Mouse (Mus musculus): Measurements from ENCODE around the gene Adora1.
A peak's percentile ranks its signal among the peaks of the same experiment; 100 is the strongest.

Adora1 gene

GRCm38 (mm10) chr1:134240701-134241100, 5.5 kb upstream of the Adora1 start:
- no peak for DNase-seq (ENCODE audit: low read depth)

DNA sequence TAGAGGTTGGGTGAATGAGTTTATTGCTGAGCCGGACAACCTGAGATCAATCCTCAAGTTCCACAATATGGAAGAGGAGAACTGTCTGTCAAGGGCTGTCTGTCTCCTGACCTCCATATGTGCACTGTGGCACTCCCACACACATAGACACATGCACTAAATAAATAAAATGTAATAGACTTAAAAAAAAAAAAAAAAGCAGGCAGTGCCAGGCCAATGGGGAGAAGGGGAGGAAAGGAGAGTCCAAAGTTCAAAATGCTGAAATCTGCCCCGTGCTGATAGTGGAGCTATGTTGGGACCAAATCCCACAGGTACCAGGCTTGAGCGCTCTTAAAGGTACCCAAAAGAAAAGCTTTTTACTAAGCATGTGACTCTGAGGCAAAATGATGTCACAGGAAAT, 2.2 kb upstream of the Adora1 start:
- no peak for DNase-seq (ENCODE audit: low read depth)

- DNase-seq (ENCODE audit: low read depth), result no peak
Measured at GRCm38 (mm10) chr1:134236142-134236541, 911 bp upstream of the Adora1 start.

DNA sequence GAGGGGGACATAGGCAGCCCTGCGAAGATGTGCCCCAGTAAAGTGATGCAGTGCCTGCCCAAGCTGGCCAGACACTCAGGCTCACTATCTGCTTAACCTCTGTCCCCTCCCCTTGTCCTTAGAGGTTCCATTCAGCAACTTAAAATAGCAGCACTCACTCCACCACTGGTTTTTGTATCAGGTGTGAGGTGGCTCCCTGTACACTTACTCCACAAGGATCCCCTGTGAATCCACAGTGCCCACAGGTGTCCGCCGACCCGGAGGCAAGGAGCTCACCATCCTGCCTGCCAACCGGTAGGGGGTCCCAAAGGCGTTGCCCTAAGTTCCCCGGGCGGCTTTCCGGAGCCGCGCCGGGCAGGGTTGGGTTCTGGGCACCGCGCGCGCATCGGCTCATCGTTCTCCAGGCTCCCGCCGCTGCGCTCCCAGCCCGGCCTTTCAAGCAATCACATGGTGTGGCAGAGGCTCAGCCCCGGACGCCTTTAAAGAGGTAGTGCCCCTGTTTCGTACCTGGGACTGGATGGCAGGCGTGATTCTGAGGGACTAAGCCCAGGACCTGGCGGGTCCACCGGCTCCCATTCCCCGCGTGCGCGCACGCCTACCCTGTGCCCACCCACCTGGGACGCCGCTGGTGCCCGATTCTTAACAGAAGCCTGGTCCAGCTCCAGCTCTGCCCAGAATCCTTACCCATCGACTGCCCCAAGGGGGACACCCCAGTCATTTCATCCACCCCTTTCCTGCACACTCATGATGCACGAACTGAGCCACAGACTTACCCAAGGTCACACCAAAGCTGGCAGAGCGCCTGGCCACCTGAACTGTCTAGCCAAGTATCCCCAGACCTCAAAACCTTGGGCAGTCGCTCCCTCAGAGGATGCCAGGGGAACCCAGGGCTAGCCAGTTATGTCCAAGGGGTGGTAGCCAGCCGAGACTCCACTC, 508 bp downstream of the Adora1 start:
- no peak for DNase-seq (ENCODE audit: low read depth)

- DNase-seq (ENCODE audit: low read depth), result no peak
Measured at GRCm38 (mm10) chr1:134233681-134234454, 1.4 kb downstream of the Adora1 start.

- peak; percentile 10 for DNase-seq (ENCODE audit: low read depth)
Measured at GRCm38 (mm10) chr1:134232778-134233531, 2.3 kb downstream of the Adora1 start.

DNA sequence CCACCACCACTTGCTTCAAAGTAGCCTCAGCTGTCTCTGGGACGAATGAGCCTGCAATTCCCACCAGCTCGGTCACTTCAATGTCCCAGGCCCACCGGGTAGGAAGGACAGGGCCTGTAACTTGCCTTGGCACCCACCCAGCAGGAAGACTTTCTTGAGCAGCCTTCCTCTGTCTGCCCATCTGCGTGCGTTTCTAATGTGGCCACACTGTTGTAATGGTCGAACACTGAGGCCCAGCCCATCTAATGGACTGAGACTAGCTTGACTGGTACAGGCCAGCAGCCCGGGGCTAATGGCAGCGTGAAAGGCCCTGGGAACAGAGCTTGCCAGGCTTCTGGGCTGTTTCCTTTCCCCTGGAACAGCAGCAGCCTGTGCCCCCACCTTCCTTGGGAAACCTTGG, 2.9 kb downstream of the Adora1 start:
- no peak for DNase-seq (ENCODE audit: low read depth)

- peak; percentile 7 for DNase-seq (ENCODE audit: low read depth)
Measured at GRCm38 (mm10) chr1:134231681-134232080, 3.5 kb downstream of the Adora1 start.

- no peak for DNase-seq (ENCODE audit: low read depth)
Measured at GRCm38 (mm10) chr1:134231270-134231669, 4.0 kb downstream of the Adora1 start.

- DNase-seq (ENCODE audit: low read depth), result no peak
Measured at GRCm38 (mm10) chr1:134230638-134231228, 4.5 kb downstream of the Adora1 start.

GRCm38 (mm10) chr1:134229806-134230575, 5.2 kb downstream of the Adora1 start:
- no peak for DNase-seq (ENCODE audit: low read depth)

GRCm38 (mm10) chr1:134226739-134227138, 8.5 kb downstream of the Adora1 start:
- DNase-seq (ENCODE audit: low read depth), result peak; percentile 11

DNA sequence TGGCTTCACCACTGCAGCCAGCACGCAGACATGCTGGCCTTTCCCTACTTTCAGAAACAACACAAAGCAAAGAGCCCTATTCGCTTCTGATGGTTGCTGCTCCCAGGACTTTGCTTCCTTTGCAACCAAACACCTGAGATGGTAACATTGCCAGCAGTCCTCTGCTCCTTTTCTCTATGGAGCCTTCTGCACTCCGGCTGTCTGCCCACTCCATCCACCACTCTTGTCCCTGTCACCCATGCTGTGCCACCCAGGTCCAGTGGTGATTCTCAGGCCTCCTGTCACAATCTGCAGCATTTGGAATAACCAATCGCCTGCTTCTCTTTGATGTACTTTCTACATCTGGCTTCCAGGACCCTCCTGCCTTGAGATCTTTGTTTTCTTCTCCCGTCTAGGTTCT, 9.9 kb downstream of the Adora1 start:
- no peak for DNase-seq (ENCODE audit: low read depth)

DNA sequence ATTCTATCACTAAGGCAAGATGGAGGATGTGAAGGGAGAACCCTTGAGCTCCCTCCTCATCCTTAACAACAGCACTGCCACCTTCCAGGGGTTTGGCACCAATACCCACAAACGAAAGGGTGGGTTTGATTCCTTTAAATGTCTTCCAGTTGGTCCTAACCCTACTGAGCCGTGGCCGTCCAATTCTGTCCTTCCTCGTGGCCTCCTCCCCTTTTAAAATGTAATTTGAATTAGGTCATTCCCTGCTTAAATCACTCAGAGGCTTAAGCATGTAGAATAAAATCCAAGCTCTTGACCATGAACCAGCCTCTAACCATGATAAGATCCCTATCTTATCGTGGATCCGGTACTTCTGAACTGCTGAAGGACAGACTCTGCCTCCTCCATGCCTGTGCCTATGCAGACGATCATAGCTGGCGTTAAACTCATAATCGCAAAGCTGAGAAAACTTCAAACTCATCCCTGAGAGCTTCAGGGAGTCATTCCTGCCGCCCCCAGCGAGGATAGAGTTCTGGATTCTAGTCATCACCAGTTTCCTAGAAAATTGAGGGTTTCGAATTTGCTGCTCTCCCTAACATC, 10.5 kb downstream of the Adora1 start:
- DNase-seq (ENCODE audit: low read depth), result peak; percentile 35

DNA sequence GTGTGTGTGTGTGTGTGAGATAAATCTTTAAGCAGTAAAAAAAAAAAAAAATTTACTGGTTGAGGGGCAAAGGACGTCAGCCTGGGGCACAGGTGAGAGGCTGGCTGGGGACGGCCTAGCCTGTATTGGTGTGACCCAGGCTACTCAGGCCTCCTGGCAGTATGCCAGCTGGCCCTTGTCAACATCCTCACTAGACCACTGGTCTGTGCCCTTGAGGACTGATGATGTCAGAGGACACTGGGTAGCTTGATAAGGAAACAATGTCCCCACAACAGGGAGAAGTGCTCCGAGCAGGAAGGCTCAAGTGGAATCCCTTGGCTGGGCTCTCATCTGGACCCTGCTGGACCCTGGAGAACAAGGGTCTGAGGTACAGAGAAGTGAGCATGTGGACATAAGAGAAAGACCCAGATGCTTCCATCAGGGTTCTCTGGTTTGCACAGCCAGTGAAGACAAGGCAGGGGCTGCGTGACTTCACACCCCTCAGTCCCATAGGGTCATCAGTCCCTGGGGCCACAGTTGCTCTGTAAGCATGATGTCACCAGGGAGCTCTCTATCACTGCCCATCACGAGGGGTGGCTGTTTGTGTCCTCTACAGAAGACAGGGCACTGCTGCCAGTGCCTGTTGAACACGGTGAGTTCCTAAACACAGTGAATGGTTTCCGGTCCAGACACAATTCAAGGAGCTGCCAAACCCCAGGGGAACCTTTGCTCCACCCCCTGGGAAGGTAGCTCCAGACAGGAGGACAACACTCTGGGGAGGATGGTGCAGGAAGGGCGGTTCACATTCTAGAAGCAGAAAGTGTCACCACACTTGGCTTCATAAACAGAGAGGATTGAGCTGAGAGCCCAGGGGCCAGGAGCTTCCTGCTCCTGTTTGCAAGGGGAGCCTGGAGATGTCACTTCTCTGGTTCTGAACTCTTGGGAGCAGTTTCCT, 12.8 kb downstream of the Adora1 start:
- peak; percentile 92 for DNase-seq (ENCODE audit: low read depth)

GRCm38 (mm10) chr1:134221172-134221571, 14.1 kb downstream of the Adora1 start:
- DNase-seq (ENCODE audit: low read depth), result peak; percentile 55

DNA sequence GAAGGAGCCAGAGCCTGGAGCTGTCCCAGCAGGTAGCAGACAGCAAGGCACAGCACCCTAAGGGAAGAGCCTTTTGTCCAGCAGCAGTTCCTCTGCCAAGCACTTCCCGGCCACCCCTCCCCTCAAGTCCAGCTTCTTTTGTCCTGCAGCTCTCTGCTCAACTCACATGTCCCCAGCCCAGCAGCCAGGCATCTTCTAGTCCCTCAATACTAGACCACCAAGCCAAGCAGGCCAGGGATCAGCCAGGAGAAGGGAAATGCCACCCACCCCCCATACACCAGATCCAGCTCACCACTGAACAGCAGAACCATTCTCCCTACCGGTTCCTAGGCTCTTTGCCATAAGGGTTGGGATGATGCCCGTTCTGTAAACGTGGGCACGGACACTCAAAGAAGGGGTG, 15.6 kb downstream of the Adora1 start:
- no peak for DNase-seq (ENCODE audit: low read depth)

DNA sequence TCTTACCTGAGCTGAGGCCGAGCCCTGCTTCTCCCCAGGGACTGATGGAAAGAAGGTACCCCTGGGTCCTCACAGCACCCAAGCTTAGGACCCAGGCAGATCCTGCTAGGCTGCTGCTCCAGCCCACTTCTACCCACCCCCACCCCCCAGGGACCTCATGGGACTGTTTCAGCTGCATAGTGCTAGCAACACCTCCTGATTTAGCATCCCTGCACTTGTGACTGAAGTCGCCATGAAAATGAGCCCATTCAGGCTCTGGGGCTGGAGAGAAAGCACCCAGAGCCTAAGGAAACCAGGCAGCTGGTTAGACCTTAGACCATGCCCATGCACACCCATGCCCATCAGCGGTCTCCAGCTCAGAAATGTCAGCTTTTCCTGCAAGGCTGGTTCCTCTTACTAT, 17.3 kb downstream of the Adora1 start:
- DNase-seq (ENCODE audit: low read depth), result no peak

- no peak for DNase-seq (ENCODE audit: low read depth)
Measured at GRCm38 (mm10) chr1:134217028-134217481, 18.2 kb downstream of the Adora1 start.

- DNase-seq (ENCODE audit: low read depth), result no peak
Measured at GRCm38 (mm10) chr1:134216629-134216971, 18.6 kb downstream of the Adora1 start.

Measured in 416B (cell line).